Mouse (Mus musculus) embryonic facial prominence, embryonic 13.5 days (tissue): ENCODE data around the gene Fbp1. TPM values are rescaled to one million over a fixed set of nuclear protein-coding genes. Genes with fewer than 3 reads are reported as not detected.

Source experiments
- polyA plus RNA-seq: library from polyadenylated mRNA; unstranded; fragments of >200 nt; fragmentation: Nextera tagmentation; extraction: Ambion mirVana; gene quantifications from 2 replicates; pipeline ENCODE4 v1.2.1, GENCODE M21; 2015

Gene Fbp1
- polyA plus RNA-seq, 1 experiment from 2014 or later = 0.66 TPM

Other genes starting within 250 kb of the Fbp1 start
- gene Platr25, start 127.6 kb downstream of the Fbp1 start, polyA plus RNA-seq = 36.0 and 42.1 TPM in 2 replicates
- 15.2 and 19.4 TPM in 2 replicates for gene Gm5141, start 102.5 kb downstream of the Fbp1 start, polyA plus RNA-seq
- 0.45 and 2.1 TPM in 2 replicates for gene Fbp2, start 29.9 kb downstream of the Fbp1 start, polyA plus RNA-seq
- 219 and 254 TPM in 2 replicates for gene 2010111I01Rik, start 76.6 kb upstream of the Fbp1 start, polyA plus RNA-seq